Mouse (Mus musculus): Measurements from ENCODE around the gene Map4k4. TPM values are rescaled to one million over a fixed set of nuclear protein-coding genes. Genes with fewer than 3 reads are reported as not detected.

The Map4k4 gene
- polyA plus RNA-seq, 1 experiment from 2014 or later, result 58.8 TPM

- ATAC-seq (ENCODE audit: insufficient number of reproducible peaks, insufficient read depth, low FRiP score, low TSS enrichment), result no peak
- 95% methylated on average over 8 of the region's 8 CpGs for WGBS
- Histone ChIP-seq H3K4me1 (no peaks in the 10 kb centered on the region), H3K27me3 (no peaks in the 10 kb centered on the region), H3K9me3 (no peaks in the 10 kb centered on the region), H3K27ac (no peak overlapping the region), H3K4me3 (no peak overlapping the region), H3K36me3 (peaks cover 93% of the 10 kb centered on the region), H3K9ac (no peak overlapping the region), H3K4me2 (replicated peaks) (no peak overlapping the region)
These were observed 112.0 kb downstream of the Map4k4 start for GRCm38 (mm10) chr1:40012696-40013095.

- H3K4me2 ChIP-seq (replicated peaks), result no peak overlapping the region
- H3K36me3 ChIP-seq, result peaks cover 92% of the 10 kb centered on the region
- H3K9me3 ChIP-seq, result no peaks in the 10 kb centered on the region
- H3K9ac ChIP-seq, result no peak overlapping the region
- H3K4me1 ChIP-seq, result no peaks in the 10 kb centered on the region
- no peak overlapping the region for H3K4me3 ChIP-seq
- H3K27me3 ChIP-seq, result no peaks in the 10 kb centered on the region
- WGBS, result 87% methylated on average over 7 of the region's 7 CpGs
- no peak overlapping the region for H3K27ac ChIP-seq
- no peak for ATAC-seq (ENCODE audit: insufficient number of reproducible peaks, insufficient read depth, low FRiP score, low TSS enrichment)
These were observed 114.5 kb downstream of the Map4k4 start for GRCm38 (mm10) chr1:40015066-40015678.

- H3K9me3 ChIP-seq, result no peaks in the 10 kb centered on the region
- H3K4me1 ChIP-seq, result no peaks in the 10 kb centered on the region
- H3K27ac ChIP-seq, result no peak overlapping the region
- H3K4me2 ChIP-seq (replicated peaks), result no peak overlapping the region
- H3K36me3 ChIP-seq, result peaks cover 91% of the 10 kb centered on the region
- no peaks in the 10 kb centered on the region for H3K27me3 ChIP-seq
- no peak overlapping the region for H3K4me3 ChIP-seq
- WGBS, result 96% methylated on average over 4 of the region's 4 CpGs
- ATAC-seq (ENCODE audit: insufficient number of reproducible peaks, insufficient read depth, low FRiP score, low TSS enrichment), result no peak
- H3K9ac ChIP-seq, result no peak overlapping the region
These were observed 120.9 kb downstream of the Map4k4 start for GRCm38 (mm10) chr1:40021617-40022016.

GRCm38 (mm10) chr1:40022472-40023135 lies 121.9 kb downstream of the Map4k4 start:
- no peak for ATAC-seq (ENCODE audit: insufficient number of reproducible peaks, insufficient read depth, low FRiP score, low TSS enrichment)
- Histone ChIP-seq H3K9ac (no peak overlapping the region), H3K36me3 (peaks cover 90% of the 10 kb centered on the region), H3K4me3 (no peak overlapping the region), H3K9me3 (no peaks in the 10 kb centered on the region), H3K4me2 (replicated peaks) (no peak overlapping the region), H3K27me3 (no peaks in the 10 kb centered on the region), H3K27ac (no peak overlapping the region), H3K4me1 (no peaks in the 10 kb centered on the region)
- WGBS, result 94% methylated on average over 9 of the region's 9 CpGs

- Histone ChIP-seq H3K9me3 (no peaks in the 10 kb centered on the region), H3K4me1 (no peaks in the 10 kb centered on the region), H3K4me3 (no peak overlapping the region), H3K4me2 (replicated peaks) (no peak overlapping the region), H3K36me3 (peaks cover 89% of the 10 kb centered on the region), H3K9ac (no peak overlapping the region), H3K27ac (no peak overlapping the region), H3K27me3 (no peaks in the 10 kb centered on the region)
- WGBS, result 94% methylated on average over 15 of the region's 15 CpGs
- ATAC-seq (ENCODE audit: insufficient number of reproducible peaks, insufficient read depth, low FRiP score, low TSS enrichment), result no peak
These were observed 122.5 kb downstream of the Map4k4 start for GRCm38 (mm10) chr1:40023206-40023605.

- H3K9ac ChIP-seq, result no peak overlapping the region
- H3K9me3 ChIP-seq, result no peaks in the 10 kb centered on the region
- H3K27me3 ChIP-seq, result no peaks in the 10 kb centered on the region
- H3K4me1 ChIP-seq, result no peaks in the 10 kb centered on the region
- H3K4me3 ChIP-seq, result no peak overlapping the region
- WGBS, result 73% methylated on average over 3 of the region's 3 CpGs
- ATAC-seq (ENCODE audit: insufficient number of reproducible peaks, insufficient read depth, low FRiP score, low TSS enrichment), result no peak
- peaks cover 87% of the 10 kb centered on the region for H3K36me3 ChIP-seq
- no peak overlapping the region for H3K27ac ChIP-seq
- H3K4me2 ChIP-seq (replicated peaks), result no peak overlapping the region
These were observed 123.0 kb downstream of the Map4k4 start for GRCm38 (mm10) chr1:40023748-40024147.

GRCm38 (mm10) chr1:40024554-40025320 lies 124.0 kb downstream of the Map4k4 start:
- H3K9me3 ChIP-seq, result no peaks in the 10 kb centered on the region
- WGBS, result 90% methylated on average over 27 of the region's 27 CpGs
- H3K4me2 ChIP-seq (replicated peaks), result no peak overlapping the region
- H3K9ac ChIP-seq, result no peak overlapping the region
- H3K27me3 ChIP-seq, result no peaks in the 10 kb centered on the region
- peaks cover 80% of the 10 kb centered on the region for H3K36me3 ChIP-seq
- H3K4me1 ChIP-seq, result no peaks in the 10 kb centered on the region
- no peak for ATAC-seq (ENCODE audit: insufficient number of reproducible peaks, insufficient read depth, low FRiP score, low TSS enrichment)
- no peak overlapping the region for H3K4me3 ChIP-seq
- no peak overlapping the region for H3K27ac ChIP-seq

- Histone ChIP-seq H3K27ac (no peak overlapping the region), H3K4me3 (no peak overlapping the region), H3K36me3 (peaks cover 73% of the 10 kb centered on the region), H3K4me1 (no peaks in the 10 kb centered on the region), H3K9ac (no peak overlapping the region), H3K4me2 (replicated peaks) (no peak overlapping the region), H3K27me3 (no peaks in the 10 kb centered on the region), H3K9me3 (no peaks in the 10 kb centered on the region)
- 92% methylated on average over 5 of the region's 5 CpGs for WGBS
- no peak for ATAC-seq (ENCODE audit: insufficient number of reproducible peaks, insufficient read depth, low FRiP score, low TSS enrichment)
These were observed 124.7 kb downstream of the Map4k4 start for GRCm38 (mm10) chr1:40025416-40025815.

GRCm38 (mm10) chr1:40027116-40027620 lies 126.5 kb downstream of the Map4k4 start:
- Histone ChIP-seq H3K4me1 (no peaks in the 10 kb centered on the region), H3K27ac (no peak overlapping the region), H3K9me3 (no peaks in the 10 kb centered on the region), H3K9ac (no peak overlapping the region), H3K4me3 (no peak overlapping the region), H3K36me3 (peaks cover 58% of the 10 kb centered on the region), H3K4me2 (replicated peaks) (no peak overlapping the region), H3K27me3 (no peaks in the 10 kb centered on the region)
- no peak for ATAC-seq (ENCODE audit: insufficient number of reproducible peaks, insufficient read depth, low FRiP score, low TSS enrichment)
- 76% methylated on average over 7 of the region's 7 CpGs for WGBS

- no peak for ATAC-seq (ENCODE audit: insufficient number of reproducible peaks, insufficient read depth, low FRiP score, low TSS enrichment)
- H3K4me2 ChIP-seq (replicated peaks), result no peak overlapping the region
- H3K9me3 ChIP-seq, result no peaks in the 10 kb centered on the region
- H3K4me3 ChIP-seq, result no peak overlapping the region
- no peaks in the 10 kb centered on the region for H3K27me3 ChIP-seq
- H3K27ac ChIP-seq, result no peak overlapping the region
- H3K36me3 ChIP-seq, result peaks cover 46% of the 10 kb centered on the region
- WGBS, result 86% methylated on average over 12 of the region's 12 CpGs
- no peak overlapping the region for H3K9ac ChIP-seq
- H3K4me1 ChIP-seq, result no peaks in the 10 kb centered on the region
These were observed 127.7 kb downstream of the Map4k4 start for GRCm38 (mm10) chr1:40028207-40028998.

GRCm38 (mm10) chr1:40029597-40029996 lies 128.9 kb downstream of the Map4k4 start:
- 92% methylated on average over 5 of the region's 5 CpGs for WGBS
- ATAC-seq (ENCODE audit: insufficient number of reproducible peaks, insufficient read depth, low FRiP score, low TSS enrichment), result no peak
- H3K4me1 ChIP-seq, result no peaks in the 10 kb centered on the region
- H3K27ac ChIP-seq, result no peak overlapping the region
- no peak overlapping the region for H3K4me3 ChIP-seq
- no peaks in the 10 kb centered on the region for H3K27me3 ChIP-seq
- no peak overlapping the region for H3K9ac ChIP-seq
- no peaks in the 10 kb centered on the region for H3K9me3 ChIP-seq
- peaks cover 34% of the 10 kb centered on the region for H3K36me3 ChIP-seq
- H3K4me2 ChIP-seq (replicated peaks), result no peak overlapping the region

Data from embryonic facial prominence, embryonic 12.5 days (tissue).